Mouse (Mus musculus) ES-Bruce4 (cell line): ENCODE results near the gene Nrp1.

Experiments used
- EP300 ChIP-seq: IDR thresholded peaks from 2 replicates; pipeline ENCODE4 v1.6.1; 2011; ENCODE audit warnings: low read depth, low read length; ENCODE audit not compliant: insufficient read depth
- POLR2A ChIP-seq: IDR thresholded peaks from one replicate; pipeline ENCODE4 v1.8.1; 2011; ENCODE audit warnings: low read length; ENCODE audit not compliant: insufficient read depth

DNA sequence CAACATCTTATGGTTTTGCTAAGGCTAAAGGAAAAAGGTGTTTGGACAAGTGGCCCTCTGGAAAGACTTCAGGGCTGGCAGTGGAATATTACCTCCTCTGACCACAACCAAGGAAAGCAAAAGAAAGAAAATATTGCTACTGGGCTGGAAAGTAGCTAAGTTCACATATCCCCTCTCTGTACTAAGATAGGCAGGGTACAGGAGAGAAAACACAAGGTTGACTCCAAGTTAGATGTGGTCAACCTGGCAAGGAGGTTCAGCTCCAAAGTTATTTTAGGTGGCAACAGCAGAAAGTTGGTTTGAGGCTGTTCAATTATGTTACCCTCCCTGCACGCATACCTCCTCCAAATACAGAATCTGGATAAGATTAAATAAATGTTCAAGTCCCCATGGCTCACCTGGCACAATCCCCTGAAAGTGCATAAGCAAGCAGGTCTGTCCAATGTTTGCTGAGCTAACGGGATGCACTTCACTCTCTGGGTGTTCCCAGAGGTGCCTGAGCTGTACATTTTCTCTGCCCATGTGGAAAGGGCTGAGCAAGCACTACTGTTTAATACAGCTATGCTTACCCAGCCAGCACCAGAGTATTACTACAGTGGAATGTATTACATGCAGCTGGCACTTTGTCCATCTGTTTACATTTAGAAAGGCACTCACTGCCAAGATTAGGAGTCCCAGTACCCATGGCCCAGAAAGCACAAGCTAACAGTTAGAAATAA lies 185.9 kb downstream of the Nrp1 start:
- no peak for TF ChIP-seq POLR2A
- TF ChIP-seq EP300: no peak
